Mouse (Mus musculus) WW6 (cell line): ENCODE measurements around the gene C2cd6.

Source experiments
- DNase-seq: peaks from one replicate; pipeline ENCODE4 v3.0.0-alpha.2; 2013; ENCODE audit warnings: low read depth, low spot score

C2cd6 gene

GRCm38 (mm10) chr1:59094705-59095104 is at the start of gene C2cd6:
C2cd6 (minus strand) TSS chr1:59094900.
- no peak for DNase-seq

DNA sequence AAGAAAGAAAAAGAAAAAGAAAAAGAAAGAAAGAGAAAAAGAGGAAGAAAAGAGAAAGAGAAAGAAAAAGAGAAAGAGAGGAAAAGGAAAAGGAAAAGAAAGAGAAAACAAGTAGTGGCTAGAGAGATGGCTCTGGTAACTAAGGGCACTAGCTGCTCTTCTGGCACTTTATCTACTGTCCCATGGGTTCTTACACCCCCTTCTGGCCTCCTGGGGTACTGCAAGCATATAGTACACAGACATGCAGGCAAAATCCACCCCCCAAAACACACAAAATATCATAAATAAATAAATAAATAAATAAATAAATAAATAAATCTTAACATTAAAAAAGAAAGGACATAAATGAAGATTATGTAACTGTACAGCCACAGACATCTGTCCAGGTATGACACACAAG is 48.1 kb upstream of the C2cd6 start:
- peak; percentile 20 for DNase-seq

DNA sequence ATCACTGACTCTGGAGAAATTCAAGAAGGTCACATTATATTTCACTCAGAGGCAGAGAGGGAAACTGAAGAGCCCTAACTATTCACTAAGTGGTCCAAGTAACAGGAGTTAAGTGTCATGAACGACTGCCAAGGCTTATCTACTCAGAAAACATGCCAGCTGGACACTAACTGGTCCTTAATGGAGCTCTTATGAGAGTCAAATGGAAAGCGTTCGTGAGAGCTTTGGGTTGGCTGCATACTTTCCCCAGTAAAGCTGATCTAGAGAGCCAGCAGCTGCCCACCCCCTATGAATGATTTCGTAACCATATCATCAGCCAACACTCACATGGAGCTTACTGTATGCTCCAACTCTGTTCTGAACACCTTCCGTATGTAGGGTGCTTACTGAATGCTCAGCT is 39.7 kb upstream of the C2cd6 start:
- no peak for DNase-seq

GRCm38 (mm10) chr1:59128879-59129278 is 34.2 kb upstream of the C2cd6 start:
- no peak for DNase-seq

DNA sequence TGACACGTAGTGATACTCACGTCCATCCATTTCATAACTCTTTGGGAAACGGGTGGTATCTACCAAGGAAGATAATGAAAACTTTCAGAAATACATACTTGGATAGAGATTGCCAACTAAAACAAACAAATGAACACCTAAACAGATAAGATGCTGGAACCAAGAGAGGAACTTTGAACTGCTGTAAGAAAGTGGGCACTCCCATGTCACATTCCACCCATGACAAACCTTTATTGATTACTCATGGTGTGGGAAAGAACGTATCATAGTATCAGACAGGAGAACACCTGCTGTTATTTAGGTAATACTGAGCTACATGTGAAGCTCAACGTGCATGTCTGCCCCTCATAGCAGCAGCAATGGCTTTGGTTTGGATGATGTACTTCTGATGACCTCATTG is 30.9 kb upstream of the C2cd6 start:
- DNase-seq: no peak

DNA sequence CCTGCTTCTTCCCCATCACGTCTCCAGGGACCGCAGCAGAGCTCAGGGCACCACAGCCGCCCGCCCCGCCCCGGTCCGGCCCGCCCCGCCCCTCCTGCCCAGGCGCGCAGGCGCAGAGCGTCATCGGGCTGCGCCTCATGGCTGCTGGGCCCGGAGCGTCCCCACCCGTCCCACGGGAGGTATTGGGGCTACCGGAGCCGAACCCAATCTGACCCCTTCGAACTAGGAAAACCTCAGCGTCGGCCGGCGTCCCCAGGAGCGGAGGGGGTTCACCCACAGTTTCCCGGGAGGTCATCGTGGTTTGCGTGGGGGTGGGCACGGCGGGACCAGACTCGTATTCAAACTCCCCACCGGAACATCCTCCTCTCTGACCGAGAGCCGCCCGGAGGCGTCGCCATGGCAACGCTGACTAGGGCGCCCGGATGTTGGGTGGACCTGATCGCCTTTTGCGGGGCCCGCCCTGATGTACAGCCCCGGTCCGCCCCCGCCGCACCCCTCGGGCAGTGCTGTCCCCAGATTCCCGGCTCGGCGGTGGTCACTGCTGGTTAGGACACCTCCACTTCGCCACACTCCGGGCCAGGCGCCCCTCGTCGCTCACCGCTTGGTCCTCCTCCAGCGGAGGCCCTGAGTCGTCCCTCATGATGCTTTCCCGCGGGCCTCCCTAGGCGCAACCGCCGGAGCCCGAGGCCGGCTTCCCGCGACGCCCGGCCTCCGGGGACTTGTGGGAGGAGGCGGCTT is 25.2 kb upstream of the C2cd6 start, which contains the start of gene Tmem237:
TSS of gene Tmem237 (minus strand) at position 689 of the 738 bp plus-strand sequence.
- DNase-seq: peak; percentile 64

DNA sequence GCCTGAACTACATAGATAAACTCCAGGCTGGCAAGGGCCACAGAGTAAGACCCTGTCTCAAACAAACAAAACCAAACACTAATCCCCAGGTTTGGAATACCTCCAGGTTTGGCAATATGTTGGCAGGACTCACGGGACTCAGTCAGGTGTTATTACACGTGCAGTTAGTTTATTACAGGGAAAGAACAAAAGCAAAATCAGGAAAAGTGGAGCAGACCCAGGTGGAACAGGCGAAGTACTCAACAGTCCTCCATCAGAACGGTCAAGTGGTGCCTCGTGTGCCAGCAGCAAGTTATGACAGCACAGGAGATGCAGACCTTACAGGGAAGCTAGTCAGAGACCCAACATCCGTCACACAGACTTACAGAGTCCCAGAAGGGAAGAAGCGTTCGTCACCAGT is 15.8 kb upstream of the C2cd6 start:
- DNase-seq: no peak

GRCm38 (mm10) chr1:59102071-59102470 is 7.4 kb upstream of the C2cd6 start:
- no peak for DNase-seq

GRCm38 (mm10) chr1:59101020-59101419 is 6.3 kb upstream of the C2cd6 start:
- no peak for DNase-seq

DNA sequence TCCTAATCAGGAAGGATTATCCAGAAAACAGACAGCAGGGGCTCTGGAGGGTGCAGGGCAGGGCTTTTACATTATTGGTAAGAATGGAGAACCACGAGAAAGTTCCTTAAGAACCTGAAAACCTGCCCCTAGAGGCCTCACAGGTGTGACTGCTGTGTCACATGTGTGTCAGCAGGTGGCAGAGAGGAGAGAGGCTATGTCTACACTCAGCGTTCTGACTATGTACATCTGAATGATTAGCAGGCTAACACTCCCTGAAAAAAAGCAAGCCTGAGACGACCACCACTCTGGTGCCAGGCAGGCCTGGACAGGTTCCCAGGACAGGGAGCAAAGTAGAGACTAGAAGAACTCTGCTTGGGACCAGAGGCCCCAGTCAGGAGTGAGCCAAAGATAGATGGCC is 23.8 kb downstream of the C2cd6 start:
- DNase-seq: peak; percentile 28

GRCm38 (mm10) chr1:59067976-59068375 is 26.7 kb downstream of the C2cd6 start:
- DNase-seq: no peak

DNA sequence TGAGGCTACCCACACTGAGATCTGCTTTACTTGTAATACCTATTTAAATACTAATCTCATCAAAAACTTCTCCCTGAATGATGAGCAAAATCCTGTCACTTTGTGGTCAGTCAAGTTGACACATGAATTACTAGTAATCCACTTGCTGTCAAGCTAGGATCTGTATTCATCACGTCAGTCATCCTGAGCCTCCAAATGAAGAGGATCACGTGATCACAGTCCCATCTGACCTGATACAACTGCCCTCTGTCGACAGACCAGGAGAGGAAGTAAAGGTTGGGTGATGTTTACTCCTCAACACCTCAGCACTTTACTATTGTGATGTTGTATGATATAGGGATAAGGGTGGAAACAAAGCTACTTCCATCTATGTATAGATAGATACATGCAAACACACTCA is 31.0 kb downstream of the C2cd6 start:
- no peak for DNase-seq

DNA sequence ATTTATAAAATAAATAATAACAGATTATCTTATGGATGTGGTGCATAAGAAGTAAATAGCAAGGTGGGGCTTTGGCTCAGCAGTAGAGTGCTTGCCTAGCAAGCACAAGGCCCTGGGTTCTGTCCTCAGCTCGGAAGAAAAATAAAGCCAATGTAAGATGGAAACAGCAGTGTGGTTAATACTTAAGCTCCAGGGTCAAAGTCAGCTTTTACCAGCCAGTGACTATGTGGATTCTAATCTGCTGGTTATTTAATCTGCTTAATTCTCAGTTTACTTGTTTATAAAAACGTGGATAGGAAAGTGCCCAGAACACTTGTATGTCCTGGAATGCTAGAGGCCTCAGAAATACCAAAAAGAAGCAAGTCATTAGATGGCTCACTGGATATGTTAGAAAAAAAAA is 37.7 kb downstream of the C2cd6 start:
- no peak for DNase-seq

DNA sequence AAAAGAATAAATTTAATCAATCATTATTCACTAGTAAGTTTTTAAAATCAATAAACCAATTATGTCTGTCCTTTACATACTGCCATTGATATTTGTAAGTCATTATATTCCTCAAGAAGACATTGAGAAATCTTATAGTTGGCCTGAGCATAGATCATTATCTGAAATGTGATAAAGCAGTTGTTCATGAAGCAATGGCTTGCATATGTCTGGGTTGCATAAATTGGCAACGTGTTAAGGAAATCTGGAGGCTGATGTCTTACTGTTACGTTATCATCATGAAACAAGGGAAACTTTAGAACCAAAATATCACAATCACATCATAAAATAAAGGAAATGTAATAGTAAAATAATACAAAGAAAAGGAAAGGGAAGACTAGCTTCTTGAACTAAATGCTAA is 43.4 kb downstream of the C2cd6 start:
- DNase-seq: no peak

DNA sequence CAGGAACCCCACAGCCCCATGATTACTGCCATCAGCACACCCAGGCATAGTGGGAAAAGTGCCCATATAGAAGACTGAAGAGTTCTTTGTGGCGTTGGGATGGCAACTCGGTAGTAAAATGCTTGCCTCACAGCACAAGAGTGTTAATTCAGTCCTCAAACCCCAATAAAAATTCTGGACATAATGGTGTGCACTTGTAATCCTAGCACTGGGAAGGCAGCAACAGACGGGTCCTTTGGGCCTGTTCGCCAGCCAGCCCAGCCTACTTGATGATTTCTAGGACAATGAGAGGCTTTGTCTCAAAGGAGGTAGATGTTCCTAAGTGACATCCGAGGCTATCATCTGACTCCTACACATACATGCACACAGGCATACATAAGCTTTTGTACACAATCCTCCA is 57.0 kb downstream of the C2cd6 start:
- DNase-seq: no peak

- DNase-seq: no peak
These were observed 73.1 kb downstream of the C2cd6 start for GRCm38 (mm10) chr1:59021556-59021955.

GRCm38 (mm10) chr1:59009250-59009649 is 85.5 kb downstream of the C2cd6 start:
- no peak for DNase-seq
